Mouse (Mus musculus): ENCODE data around the gene Ppig.

- TF ChIP-seq POLR2AphosphoS5 (IDR thresholded peaks at IDR 0.05; ENCODE audit: insufficient replicate concordance, low read depth, low read length) (no peak), CTCF (IDR thresholded peaks at IDR 0.05; ENCODE audit: low read depth, low read length) (no peak), TAL1 (conservative IDR thresholded peaks at IDR 0.05; ENCODE audit: low read depth, low read length) (no peak), GATA1 (IDR thresholded peaks at IDR 0.05; ENCODE audit: borderline replicate concordance, low read length) (no peak), GATA2 (IDR thresholded peaks at IDR 0.05; ENCODE audit: borderline replicate concordance, low read depth, low read length) (no peak)
Observed at GRCm38 (mm10) chr2:69673723-69674122, 48.6 kb upstream of the Ppig start.
